Mouse (Mus musculus) monocyte, adult 5-6 weeks (primary cell): ENCODE results near the gene Zfp408. TPM values are rescaled to one million over a fixed set of nuclear protein-coding genes. Genes with fewer than 3 reads are reported as not detected.
"Not testable (repeated sequence)": the region's sequence is repeated elsewhere in the genome, so short reads cannot be mapped to it uniquely, and the experiment has no call there.

Experiments used
- ATAC-seq: fragments of 153-309, 156-312 bp; replicated peaks from 2 replicates; pipeline ENCODE4 v1.8.0; 2017; ENCODE audit warnings: mild to moderate bottlenecking; ENCODE audit not compliant: low TSS enrichment, insufficient number of reproducible peaks, severe bottlenecking, poor library complexity, low FRiP score
- total RNA-seq: library from RNA; stranded (forward); fragments of 200-1000, 200-491, 200-594 nt; gene quantifications from 3 replicates; pipeline ENCODE4 v1.2.3, GENCODE M21; 2017

Gene Zfp408
- total RNA-seq, 1 experiment from 2014 or later: 20.3 TPM

- no peak for ATAC-seq
These were observed 19.9 kb downstream of the Zfp408 start for GRCm38 (mm10) chr2:91629682-91630081.

DNA sequence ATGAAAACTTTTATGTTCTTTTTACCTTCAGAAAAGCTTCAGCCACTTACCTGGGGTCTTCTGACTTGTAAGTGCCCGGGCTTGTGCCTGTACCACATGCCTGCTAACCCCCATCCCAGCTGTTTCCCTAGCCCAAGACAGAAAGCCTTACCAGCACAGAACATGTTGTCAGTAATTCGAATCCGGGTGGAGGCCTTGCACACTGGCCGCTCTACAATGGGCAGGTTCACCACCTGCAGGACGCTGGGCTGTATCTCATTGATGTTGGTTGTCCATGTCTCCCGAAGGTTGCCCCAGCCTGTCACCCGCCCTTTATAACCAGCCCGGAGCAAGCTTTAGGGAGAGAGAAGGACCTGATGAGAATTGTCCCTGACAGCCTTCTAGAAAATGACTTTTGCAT is 21.4 kb downstream of the Zfp408 start:
- no peak for ATAC-seq

DNA sequence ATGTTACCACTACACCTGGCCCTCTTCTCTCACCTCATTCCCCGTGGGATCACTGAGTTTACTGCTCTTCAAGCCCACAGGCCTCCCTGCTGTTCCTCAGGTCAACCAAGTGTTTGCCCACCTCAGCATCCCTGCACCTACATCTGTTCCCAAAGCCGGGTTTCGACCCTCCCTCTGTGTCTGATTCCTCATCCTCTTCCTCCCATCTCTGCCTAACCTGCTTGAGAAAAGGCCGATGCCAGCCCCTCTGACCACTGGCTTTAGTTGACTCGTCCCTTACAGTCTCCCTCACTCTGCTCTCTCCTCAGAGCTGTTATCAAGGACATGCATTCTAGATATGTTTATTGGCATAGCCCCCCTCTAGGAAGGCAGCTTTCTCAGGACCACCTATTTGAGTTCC is 22.1 kb downstream of the Zfp408 start:
- ATAC-seq: no peak

GRCm38 (mm10) chr2:91623366-91623765 is 26.2 kb downstream of the Zfp408 start:
- ATAC-seq: not testable (repeated sequence)

- no peak for ATAC-seq
These were observed 27.2 kb downstream of the Zfp408 start for GRCm38 (mm10) chr2:91622356-91622755.

DNA sequence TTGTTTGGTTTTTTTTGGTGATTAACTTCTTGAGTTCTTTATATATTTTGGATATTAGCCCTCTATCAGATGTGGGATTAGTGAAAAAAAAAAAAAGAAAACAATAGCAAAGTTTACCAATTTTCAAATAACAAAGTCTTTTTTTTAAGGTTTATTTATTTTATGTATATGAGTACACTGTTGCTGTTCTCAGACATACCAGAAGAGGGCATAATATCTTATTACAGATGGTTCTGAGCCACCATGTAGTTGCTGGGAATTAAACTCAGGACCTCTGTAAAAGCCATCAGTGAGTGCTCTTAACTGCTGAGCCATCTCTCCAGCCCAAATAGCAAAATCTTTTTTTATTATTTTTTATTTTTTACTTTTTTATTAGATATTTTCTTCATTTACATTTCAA is 40.2 kb downstream of the Zfp408 start:
- ATAC-seq: not testable (repeated sequence)

- no peak for ATAC-seq
These were observed 47.2 kb downstream of the Zfp408 start for GRCm38 (mm10) chr2:91602389-91602788.

DNA sequence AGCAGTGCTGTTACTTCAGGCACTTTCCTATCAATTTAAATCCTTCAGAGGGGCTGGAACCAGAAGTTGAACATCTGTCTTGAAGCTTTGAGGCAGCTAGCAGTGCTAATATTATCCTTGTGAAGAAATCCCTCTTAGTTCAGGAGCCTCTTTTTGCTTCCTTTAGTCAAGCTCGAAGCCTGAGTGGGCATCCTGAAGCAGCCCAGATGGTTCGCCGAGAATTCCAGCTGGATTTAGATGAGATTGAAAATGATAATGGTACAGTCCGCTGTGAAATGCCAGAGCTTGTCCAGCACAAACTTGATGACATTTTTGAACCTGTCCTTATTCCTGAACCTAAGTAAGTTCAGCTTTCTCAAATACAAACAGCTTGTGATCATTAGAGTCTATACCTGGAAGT is 49.1 kb downstream of the Zfp408 start:
- ATAC-seq: no peak

Other genes starting within 250 kb of the Zfp408 start
- gene 1110051M20Rik, start 205.1 kb downstream of the Zfp408 start, total RNA-seq: 4.0 to 12.7 TPM (median 5.5 TPM) in 3 replicates
- gene Lrp4, start 192.3 kb downstream of the Zfp408 start, total RNA-seq: 1.4 to 2.5 TPM (median 1.6 TPM) in 3 replicates
- 35.8 to 49.7 TPM (median 41.9 TPM) in 3 replicates for gene Ckap5, start 123.0 kb downstream of the Zfp408 start, total RNA-seq
- gene F2, start 13.4 kb downstream of the Zfp408 start, total RNA-seq: 0.29 TPM in 1 of 3 replicates, not detected in the others
- gene Arhgap1, start 69 bp upstream of the Zfp408 start, total RNA-seq: 45.7 to 97.1 TPM (median 89.8 TPM) in 3 replicates
- 5.1 to 10.8 TPM (median 9.8 TPM) in 3 replicates for gene Atg13, start 60.8 kb upstream of the Zfp408 start, total RNA-seq
- 8.9 to 12.1 TPM (median 12.1 TPM) in 3 replicates for gene Harbi1, start 61.1 kb upstream of the Zfp408 start, total RNA-seq
- gene Ambra1, start 80.3 kb upstream of the Zfp408 start, total RNA-seq: 18.2 to 32.2 TPM (median 24.0 TPM) in 3 replicates